35 mouse cellular contexts compared by ENCODE assay signal in genomic region chr5:67930584-67930983, GRCm38 (mm10). TPM values are rescaled to one million over a fixed set of nuclear protein-coding genes. Genes with fewer than 3 reads are reported as not detected.
DNase-seq lines count a peak whose midpoint lies in the region; ATAC-seq and TF ChIP-seq lines count a peak whose summit lies in the region.
"Had no signal": no experiment of that assay in that cellular context is flagged by ENCODE, and none has a peak within 500 bp of the region (broad histone marks: within the 10 kb centered on the region; RNA-seq: fewer than 3 reads in every experiment).

No protein-coding gene starts in this region.

- TF ChIP-seq EP300 in MEL (IDR thresholded peaks at IDR 0.05; ENCODE audit: low read depth in 1 of 2, low read length in 2 of 2), result peak; percentile 57 to 69

- no peaks in the 10 kb centered on the region for H3K79me2 ChIP-seq in MEL (ENCODE audit: control insufficient read depth, insufficient read depth, low read length, poor library complexity)

- DNase-seq in thymus, postnatal 14 days, result peak; percentile 23
- no peak for DNase-seq in thymus, adult 2 months
- DNase-seq in MEL (ENCODE audit: low read depth, low spot score), result peak; percentile 75
- DNase-seq in layer of hippocampus, adult 9-11 months, result no peak
- DNase-seq in right cerebral cortex, postnatal 36 days (ENCODE audit: low spot score in 2 of 2), result no peak
- DNase-seq: adrenal gland, adult 8-10 months; cerebellum, adult 2 months; cerebellum, postnatal 25 days; embryo, embryonic 11 days; gastrocnemius, adult 2 months; kidney, postnatal 25 days; liver, embryonic 13.5 days; lung, embryonic 14.5 days; right cerebral cortex, postnatal 4 days had no signal

- peaks cover 10% of the 10 kb centered on the region for H3K4me1 ChIP-seq in thymus, adult 2 months (replicated peaks; ENCODE audit: control insufficient read depth, insufficient read depth, low read length)
- H3K4me1 ChIP-seq in MEL (ENCODE audit: control insufficient read depth in 1 of 2, insufficient read depth in 2 of 2, low read length in 2 of 2), result peaks cover 3 to 18% of the 10 kb centered on the region in 2 experiments; a peak in 2 of 4 replicates
- H3K4me1 ChIP-seq: embryonic facial prominence, embryonic 13.5 days; forebrain, embryonic 12.5 days; heart, embryonic 10.5 days; hindbrain, embryonic 10.5 days; midbrain, embryonic 15.5 days; neural tube, embryonic 13.5 days; stomach, embryonic 15.5 days had no signal

- no peak for TF ChIP-seq RAD21 in MEL (IDR thresholded peaks at IDR 0.05; ENCODE audit: low read depth, low read length)

- peak; percentile 36; the same call in 1 of the 2 replicates for ATAC-seq in megakaryocyte progenitor cell, adult 5-6 weeks (replicated peaks; ENCODE audit: poor library complexity)
- no peak for ATAC-seq in inflammation-experienced regulatory T-cells, adult 6 months
- ATAC-seq: activated CD4-positive, CD25-positive, alpha-beta regulatory T cell, adult 4 months; hindbrain, embryonic 16.5 days; midbrain, embryonic 15.5 days had no signal

- whole genome bisulfite sequencing in thymus, adult 2 months, result 5% methylated on average over 4 of the region's 4 CpGs

- no peaks in the 10 kb centered on the region for H3K9me3 ChIP-seq in MEL (replicated peaks; ENCODE audit: insufficient read depth, low read length)
- H3K9me3 ChIP-seq: embryonic facial prominence, embryonic 13.5 days; forebrain, embryonic 12.5 days; heart, embryonic 10.5 days; hindbrain, embryonic 10.5 days; liver, embryonic 13.5 days; midbrain, embryonic 15.5 days; neural tube, embryonic 13.5 days; stomach, embryonic 15.5 days had no signal

- TF ChIP-seq POLR2A in thymus, adult 2 months (IDR thresholded peaks at IDR 0.05; ENCODE audit: control insufficient read depth, extremely low read depth, insufficient read depth, low read length, poor library complexity), result no peak
- no peak for TF ChIP-seq POLR2A in MEL (IDR thresholded peaks at IDR 0.05; ENCODE audit: control insufficient read depth in 1 of 2, insufficient read depth in 1 of 2, low read depth in 1 of 2, low read length in 2 of 2, poor library complexity in 1 of 2)

- H3K36me3 ChIP-seq in thymus, adult 2 months (ENCODE audit: control insufficient read depth, insufficient read depth, low read length), result no peaks in the 10 kb centered on the region
- H3K36me3 ChIP-seq in MEL (ENCODE audit: control insufficient read depth in 1 of 2, insufficient read depth in 2 of 2, low read length in 2 of 2), result peaks cover 0 to 7% of the 10 kb centered on the region in 2 experiments; a peak in 2 of 4 replicates
- H3K36me3 ChIP-seq: embryonic facial prominence, embryonic 13.5 days; forebrain, embryonic 12.5 days; heart, embryonic 10.5 days; hindbrain, embryonic 10.5 days; liver, embryonic 13.5 days; midbrain, embryonic 15.5 days; neural tube, embryonic 13.5 days; stomach, embryonic 15.5 days had no signal

- H3K27me3 ChIP-seq in thymus, adult 2 months (ENCODE audit: control insufficient read depth, insufficient read depth, low read length), result no peaks in the 10 kb centered on the region
- no peaks in the 10 kb centered on the region for H3K27me3 ChIP-seq in MEL (ENCODE audit: control insufficient read depth in 1 of 2, insufficient read depth in 2 of 2, low read length in 2 of 2)
- H3K27me3 ChIP-seq: embryonic facial prominence, embryonic 13.5 days; forebrain, embryonic 12.5 days; liver, embryonic 13.5 days; midbrain, embryonic 15.5 days; neural tube, embryonic 13.5 days; stomach, embryonic 15.5 days had no signal

- peak overlapping the region; percentile 10; the same call in 1 of the 2 replicates for H3K9ac ChIP-seq in MEL (ENCODE audit: control insufficient read depth, low read depth, low read length, poor library complexity, severe bottlenecking)
- H3K9ac ChIP-seq: embryonic facial prominence, embryonic 13.5 days; forebrain, embryonic 12.5 days; liver, embryonic 13.5 days; lung, embryonic 14.5 days; midbrain, embryonic 15.5 days; neural tube, embryonic 13.5 days; stomach, embryonic 15.5 days had no signal

- TF ChIP-seq CTCF in thymus, adult 2 months (IDR thresholded peaks at IDR 0.05; ENCODE audit: borderline replicate concordance, control insufficient read depth, extremely low read depth, insufficient read depth, low read length, poor library complexity), result no peak
- TF ChIP-seq CTCF in MEL (IDR thresholded peaks at IDR 0.05 in 2 of 3, conservative IDR thresholded peaks at IDR 0.05 in 1 of 3; ENCODE audit: control insufficient read depth in 1 of 3, insufficient read depth in 1 of 3, low read depth in 2 of 3, low read length in 3 of 3, poor library complexity in 1 of 3, severe bottlenecking in 1 of 3), result no peak

- no peak overlapping the region for H3K27ac ChIP-seq in thymus, adult 2 months (ENCODE audit: control insufficient read depth, insufficient read depth, low read length)
- peak overlapping the region; percentile 57 for H3K27ac ChIP-seq in MEL (ENCODE audit: control insufficient read depth, low read depth, low read length)
- H3K27ac ChIP-seq: embryonic facial prominence, embryonic 13.5 days; forebrain, embryonic 12.5 days; gastrocnemius, adult 2 months; heart, embryonic 10.5 days; hindbrain, embryonic 10.5 days; liver, embryonic 13.5 days; midbrain, embryonic 15.5 days; neural tube, embryonic 13.5 days; stomach, embryonic 15.5 days had no signal

- no peak overlapping the region for H3K4me3 ChIP-seq in thymus, adult 2 months (ENCODE audit: control insufficient read depth, insufficient read depth, low read length)
- peak overlapping the region; percentile 35 to 38 for H3K4me3 ChIP-seq in MEL (ENCODE audit: control insufficient read depth in 1 of 2, insufficient read depth in 1 of 2, low read depth in 2 of 2, low read length in 2 of 2)
- H3K4me3 ChIP-seq: embryonic facial prominence, embryonic 13.5 days; erythroblast, embryonic 14.5 days; forebrain, embryonic 12.5 days; gastrocnemius, adult 2 months; heart, embryonic 10.5 days; hindbrain, embryonic 10.5 days; liver, embryonic 13.5 days; midbrain, embryonic 15.5 days; neural tube, embryonic 13.5 days; stomach, embryonic 15.5 days had no signal

TF ChIP-seq in MEL, 35 proteins besides CTCF, POLR2A, EP300 and RAD21:
- TF ChIP-seq MAZ (IDR thresholded peaks at IDR 0.05; ENCODE audit: low read depth, low read length), result 0 out of 2 replicates have a peak, but pooled peaks have one; percentile 42
- no peak for TF ChIP-seq NRF1 (IDR thresholded peaks at IDR 0.05; ENCODE audit: insufficient read depth, low read depth, low read length, poor library complexity, severe bottlenecking)
- TF ChIP-seq GATA1 (IDR thresholded peaks at IDR 0.05; ENCODE audit: low read depth, low read length), result peak; percentile 59; the same call in 1 of the 2 replicates
- TF ChIP-seq USF1 (IDR thresholded peaks at IDR 0.05; ENCODE audit: low read depth, low read length), result no peak
- TF ChIP-seq ELF1 (IDR thresholded peaks at IDR 0.05; ENCODE audit: low read depth, low read length), result peak; percentile 30; the same call in 1 of the 2 replicates
- no peak for TF ChIP-seq TAL1 (IDR thresholded peaks at IDR 0.05; ENCODE audit: low read length)
- no peak for TF ChIP-seq UBTF (IDR thresholded peaks at IDR 0.05; ENCODE audit: borderline replicate concordance, insufficient read depth, low read depth, low read length)
- peak; percentile 43; the same call in 1 of the 2 replicates for TF ChIP-seq ETS1 (IDR thresholded peaks at IDR 0.05; ENCODE audit: low read depth, low read length)
- peak; percentile 48 for TF ChIP-seq SIN3A (IDR thresholded peaks at IDR 0.05; ENCODE audit: low read length)
- TF ChIP-seq RCOR1 (IDR thresholded peaks at IDR 0.05; ENCODE audit: low read depth, low read length), result peak; percentile 43; the same call in 1 of the 2 replicates
- peak; percentile 43; the same call in 1 of the 2 replicates for TF ChIP-seq TCF12 (IDR thresholded peaks at IDR 0.05; ENCODE audit: low read depth, low read length)
- TF ChIP-seq BHLHE40 (IDR thresholded peaks at IDR 0.05; ENCODE audit: borderline replicate concordance, low read depth, low read length), result no peak
TF ChIP-seq in MEL: peak in this region for 7.

RNA-seq across cellular contexts. Expression of gene Gm5108, which starts 10.9 kb away (rescaled TPM):
- not detected in 2 replicates for polyA plus RNA-seq in thymus, adult 2 months (2012; rRNA removed)
- total RNA-seq in MEL (2012; rRNA removed), result not detected in 2 replicates
- polyA plus RNA-seq in MEL (2012; ENCODE audit: insufficient read depth in 1 of 2, insufficient read length in 2 of 2, low read depth in 1 of 2, low replicate concordance in 2 of 2, missing spikeins in 1 of 2), result not detected
- total RNA-seq in megakaryocyte progenitor cell, adult 5-6 weeks (2015), result not detected in 2 replicates
- total RNA-seq in megakaryocyte progenitor cell, adult 5-6 weeks (2017), result not detected in 2 replicates
- polyA plus RNA-seq in inflammation-experienced regulatory T-cells, adult 6 months (2017; shearing (Covaris generic)), result not detected
- total RNA-seq: adrenal gland, adult 8-10 months; ES-E14; gastrocnemius, adult 2 months; layer of hippocampus, adult 8-10 months; left cerebral cortex, adult 18-20 months; left cerebral cortex, postnatal 25 days had no signal
- polyA plus RNA-seq: activated CD4-positive, CD25-positive, alpha-beta regulatory T cell, adult 4 months; cerebellum, adult 2 months; embryonic facial prominence, embryonic 13.5 days; erythroblast, embryonic 14.5 days; forebrain, embryonic 12.5 days; gonadal fat pad, adult 2 months; heart, embryonic 10.5 days; heart, embryonic 16.5 days; hindbrain, embryonic 10.5 days; hindbrain, embryonic 16.5 days; intestine, embryonic 16.5 days; kidney, embryonic 14.5 days; limb, embryonic 14.5 days; liver, embryonic 13.5 days; lung, embryonic 14.5 days; midbrain, embryonic 15.5 days; neural tube, embryonic 13.5 days; stomach, embryonic 15.5 days had no signal

RNA-seq across cellular contexts. Expression of gene Gm21905, which starts 15.6 kb away (rescaled TPM):
- polyA plus RNA-seq in thymus, adult 2 months (2012; rRNA removed), result not detected in 2 replicates
- total RNA-seq in MEL (2012; rRNA removed), result not detected in 2 replicates
- not detected for polyA plus RNA-seq in MEL (2012; ENCODE audit: insufficient read depth in 1 of 2, insufficient read length in 2 of 2, low read depth in 1 of 2, low replicate concordance in 2 of 2, missing spikeins in 1 of 2)
- total RNA-seq in megakaryocyte progenitor cell, adult 5-6 weeks (2015), result not detected in 2 replicates
- total RNA-seq in megakaryocyte progenitor cell, adult 5-6 weeks (2017), result not detected in 2 replicates
- polyA plus RNA-seq in inflammation-experienced regulatory T-cells, adult 6 months (2017; shearing (Covaris generic)), result not detected
- total RNA-seq: adrenal gland, adult 8-10 months; ES-E14; gastrocnemius, adult 2 months; layer of hippocampus, adult 8-10 months; left cerebral cortex, adult 18-20 months; left cerebral cortex, postnatal 25 days had no signal
- polyA plus RNA-seq: activated CD4-positive, CD25-positive, alpha-beta regulatory T cell, adult 4 months; cerebellum, adult 2 months; embryonic facial prominence, embryonic 13.5 days; erythroblast, embryonic 14.5 days; forebrain, embryonic 12.5 days; gonadal fat pad, adult 2 months; heart, embryonic 10.5 days; heart, embryonic 16.5 days; hindbrain, embryonic 10.5 days; hindbrain, embryonic 16.5 days; intestine, embryonic 16.5 days; kidney, embryonic 14.5 days; limb, embryonic 14.5 days; liver, embryonic 13.5 days; lung, embryonic 14.5 days; midbrain, embryonic 15.5 days; neural tube, embryonic 13.5 days; stomach, embryonic 15.5 days had no signal

Comparison
In these comparisons a context has a peak if more than half of its experiments do, and no peak if none do; other contexts are left out.
1. DNase-seq: peak in thymus, postnatal 14 days (single experiment) and MEL (single experiment); none in thymus, adult 2 months (single experiment), layer of hippocampus, adult 9-11 months (single experiment) and right cerebral cortex, postnatal 36 days (0 of 2).